Mouse (Mus musculus): ENCODE data around the gene Tnxb.
"Not testable (repeated sequence)": the region's sequence is repeated elsewhere in the genome, so short reads cannot be mapped to it uniquely, and the experiment has no call there.

GRCm38 (mm10) chr17:34729155-34729554 is 58.8 kb downstream of the Tnxb start:
- TF ChIP-seq CTCF, POLR2A (IDR thresholded peaks at IDR 0.05; ENCODE audit: insufficient read depth, low read depth, low read length): not testable (repeated sequence)

Measured in olfactory bulb, adult 2 months (tissue).